Mouse (Mus musculus): ENCODE measurements at regions not wholly inside any gene's neighbourhood (a gene's known extent, or its start where the extent isn't known, plus 50 kb on each side); places are given as distances from the start of the nearest gene placed in this dataset.

- no peaks in the 10 kb centered on the region for H3K27me3 ChIP-seq (ENCODE audit: insufficient read depth, low read length)
- no peaks in the 10 kb centered on the region for H3K4me1 ChIP-seq (replicated peaks; ENCODE audit: low read depth, low read length)
- no peaks in the 10 kb centered on the region for H3K36me3 ChIP-seq (ENCODE audit: insufficient read depth, low read length)
- TF ChIP-seq CTCF (conservative IDR thresholded peaks at IDR 0.05; ENCODE audit: low read length) (no peak), NANOG (IDR thresholded peaks at IDR 0.05; ENCODE audit: borderline replicate concordance, low read length) (no peak), POU5F1 (IDR thresholded peaks at IDR 0.05; ENCODE audit: borderline replicate concordance, low read length) (no peak)
- H3K4me3 ChIP-seq (replicated peaks; ENCODE audit: low read length): no peak overlapping the region
- no peaks in the 10 kb centered on the region for H3K9me3 ChIP-seq (ENCODE audit: low read length)
Measured at GRCm38 (mm10) chrX:14356466-14357030, 145.6 kb downstream of the H2al1n start.
